Mouse (Mus musculus): ENCODE measurements around the gene Tusc2. TPM values are rescaled to one million over a fixed set of nuclear protein-coding genes. Genes with fewer than 3 reads are reported as not detected.

Gene Tusc2
- polyA plus RNA-seq, 1 experiment from 2014 or later, result 30.9 TPM

DNA sequence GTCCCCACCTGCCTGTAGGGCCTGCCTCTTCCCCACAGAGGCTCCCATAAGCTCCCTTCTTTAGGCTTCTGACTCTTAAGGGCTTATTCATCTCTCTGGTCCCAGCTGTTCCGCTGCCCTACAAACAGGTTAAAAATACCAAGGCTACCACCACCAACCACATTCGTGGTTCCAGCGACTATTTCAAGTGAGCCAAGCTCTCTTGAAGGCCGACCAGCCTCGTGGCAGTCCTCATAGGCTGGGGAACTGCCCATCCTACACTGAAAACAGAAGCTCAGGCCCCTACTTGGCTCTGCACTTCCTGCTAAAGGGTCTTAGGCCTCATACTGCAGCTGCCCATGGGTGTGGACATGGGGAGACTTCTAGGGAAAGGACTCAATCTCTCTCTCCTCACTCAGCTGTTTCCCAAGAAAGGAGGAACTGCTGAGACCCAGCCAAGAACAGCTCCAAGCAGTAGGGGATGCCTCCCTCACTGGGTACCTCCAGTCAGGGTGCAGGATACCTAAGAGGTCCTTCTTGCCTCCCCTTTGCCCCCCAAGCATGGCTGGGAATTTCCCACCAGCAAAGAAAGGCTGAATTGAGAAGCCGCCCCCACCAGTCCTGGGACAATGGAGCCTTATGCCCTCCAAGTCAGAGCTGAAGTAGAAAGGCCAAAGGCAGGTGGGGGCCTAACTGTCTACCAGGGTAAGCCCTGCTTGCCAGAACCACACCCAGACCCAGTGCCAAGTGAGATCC lies 48.6 kb downstream of the Tusc2 start:
- Histone ChIP-seq H3K79me2 (ENCODE audit: inconsistent target) (peaks cover under 1% of the 10 kb centered on the region; the same call in 1 of the 2 replicates), H3K4me3 (ENCODE audit: inconsistent target) (peak overlapping the region; percentile 20; the same call in 1 of the 2 replicates), H3K27ac (peak overlapping the region; percentile 92), H3K36me3 (ENCODE audit: inconsistent target) (peaks cover 23% of the 10 kb centered on the region)
- WGBS (ENCODE audit: missing documents), result 23% methylated on average over 6 of the region's 6 CpGs

DNA sequence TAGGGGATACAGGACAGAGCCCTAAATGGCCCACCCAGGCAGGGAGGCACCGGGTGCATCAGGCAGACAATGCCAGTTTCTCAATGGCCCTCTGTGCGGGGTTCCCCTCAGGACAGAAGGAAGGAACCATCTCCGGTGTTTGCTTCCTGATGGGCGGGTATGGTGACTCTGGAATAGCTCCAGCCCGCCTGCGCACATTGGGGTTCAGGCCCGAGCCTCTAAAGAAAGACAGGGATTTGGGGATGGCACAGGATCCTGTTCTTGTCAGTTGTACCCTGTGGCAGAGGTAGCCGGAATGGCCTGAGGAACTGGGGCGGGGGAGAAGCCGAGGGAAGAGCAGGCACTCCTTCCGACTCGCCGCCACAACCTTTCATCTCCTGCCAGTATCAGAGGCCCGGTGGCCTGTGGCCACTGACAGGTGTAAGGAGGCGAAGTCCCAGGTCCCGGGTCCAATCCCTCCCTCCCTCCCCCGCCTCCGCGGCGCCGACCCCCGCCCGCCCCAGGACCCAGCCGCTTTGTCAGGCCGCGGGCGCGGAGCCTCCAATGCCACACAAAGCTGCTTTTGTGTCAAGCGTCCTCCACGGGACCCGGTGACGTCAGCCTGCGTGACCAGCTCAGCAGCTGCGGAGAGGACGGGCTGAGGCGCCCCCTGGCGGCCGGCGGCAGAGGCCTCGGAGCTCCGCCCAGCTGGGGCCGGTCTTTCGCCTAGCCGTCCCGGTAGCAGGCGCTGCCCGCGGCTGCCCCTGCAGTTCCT lies 49.3 kb downstream of the Tusc2 start:
- Histone ChIP-seq H3K4me3 (ENCODE audit: inconsistent target) (peak overlapping the region; percentile 20; the same call in 1 of the 2 replicates), H3K27ac (peak overlapping the region; percentile 92), H3K36me3 (ENCODE audit: inconsistent target) (peaks cover 27% of the 10 kb centered on the region), H3K79me2 (ENCODE audit: inconsistent target) (peaks cover 5% of the 10 kb centered on the region; the same call in 1 of the 2 replicates)
- WGBS (ENCODE audit: missing documents), result 1% methylated on average over 36 of the region's 48 CpGs

DNA sequence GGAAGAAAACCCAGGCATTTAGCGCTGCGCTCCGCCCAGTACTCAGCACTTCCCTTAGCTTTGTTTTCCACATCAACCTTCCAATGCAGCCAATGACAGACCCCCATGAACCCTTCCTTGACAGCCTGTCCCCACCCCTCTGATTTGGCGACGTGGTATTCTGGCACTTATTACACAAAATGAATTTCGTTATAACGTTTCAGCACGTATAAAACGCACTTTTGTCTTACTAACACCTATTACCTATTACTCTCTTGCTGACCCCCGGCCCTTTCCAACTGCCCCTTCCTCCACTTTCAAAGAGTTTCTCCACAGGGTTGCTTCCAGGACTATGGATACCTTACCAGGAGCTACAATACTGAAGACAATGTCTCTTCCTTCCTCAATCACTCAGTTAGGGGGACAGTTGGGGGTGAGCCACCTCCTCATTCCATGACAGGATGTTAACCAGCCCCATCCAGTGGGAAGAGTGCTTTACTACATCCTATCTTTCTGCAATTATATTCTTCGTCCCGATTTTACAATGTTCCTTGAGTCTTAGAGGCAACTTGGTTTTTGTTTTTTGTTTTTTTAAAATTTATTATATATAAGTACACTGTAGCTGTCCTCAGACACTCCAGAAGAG lies 50.0 kb downstream of the Tusc2 start:
- WGBS (ENCODE audit: missing documents), result 8% methylated on average over 12 of the region's 12 CpGs
- Histone ChIP-seq H3K79me2 (ENCODE audit: inconsistent target) (peaks cover 10% of the 10 kb centered on the region), H3K36me3 (ENCODE audit: inconsistent target) (peaks cover 32% of the 10 kb centered on the region), H3K27ac (peak overlapping the region; percentile 47), H3K4me3 (ENCODE audit: inconsistent target) (no peak overlapping the region)

DNA sequence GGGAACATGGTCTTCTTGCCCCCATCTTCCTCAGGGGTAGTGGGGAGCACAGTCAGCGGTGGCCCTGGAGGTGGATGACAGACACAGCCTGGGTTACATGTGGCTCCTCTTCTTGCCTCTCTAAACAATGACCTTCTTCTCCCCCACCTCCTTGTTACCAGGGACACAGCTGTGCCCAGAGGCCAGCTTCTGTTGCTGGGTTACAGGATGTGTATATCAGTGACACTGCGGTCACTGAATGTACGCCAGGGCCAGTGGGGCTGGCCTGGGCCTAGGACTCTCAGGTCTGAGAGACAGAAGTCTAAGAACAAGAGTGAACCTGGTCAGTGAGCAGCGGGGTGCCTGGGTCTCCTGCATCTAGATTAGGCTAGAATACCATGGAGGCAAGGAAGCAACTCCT lies 52.0 kb downstream of the Tusc2 start:
- WGBS (ENCODE audit: missing documents), result 92% methylated on average over 4 of the region's 4 CpGs
- Histone ChIP-seq H3K4me3 (ENCODE audit: inconsistent target) (no peak overlapping the region), H3K27ac (no peak overlapping the region), H3K36me3 (ENCODE audit: inconsistent target) (peaks cover 52% of the 10 kb centered on the region), H3K79me2 (ENCODE audit: inconsistent target) (peaks cover 30% of the 10 kb centered on the region)

Other genes starting within 250 kb of the Tusc2 start
- gene Hemk1, start 224.9 kb upstream of the Tusc2 start, polyA plus RNA-seq (2018), result 2.6 to 5.5 TPM (median 5.2 TPM) in 3 replicates
- gene 6430571L13Rik, start 222.7 kb upstream of the Tusc2 start, polyA plus RNA-seq (2018), result not detected in 3 replicates
- not detected in 3 replicates for gene Cacna2d2, start 163.6 kb upstream of the Tusc2 start, polyA plus RNA-seq (2018)
- 17.7 to 33.3 TPM (median 29.4 TPM) in 3 replicates for gene Tmem115, start 29.3 kb upstream of the Tusc2 start, polyA plus RNA-seq (2018)
- 7.6 to 19.6 TPM (median 16.7 TPM) in 3 replicates for gene Cyb561d2, start 21.1 kb upstream of the Tusc2 start, polyA plus RNA-seq (2018)
- 9.4 to 15.1 TPM (median 10.0 TPM) in 3 replicates for gene Nprl2, start 21.0 kb upstream of the Tusc2 start, polyA plus RNA-seq (2018)
- gene Zmynd10, start 16.0 kb upstream of the Tusc2 start, polyA plus RNA-seq (2018), result not detected in 3 replicates
- gene Rassf1, start 11.7 kb upstream of the Tusc2 start, polyA plus RNA-seq (2018), result 23.0 to 34.3 TPM (median 33.0 TPM) in 3 replicates
- 17.0 to 33.6 TPM (median 19.7 TPM) in 3 replicates for gene Hyal2, start 4.7 kb downstream of the Tusc2 start, polyA plus RNA-seq (2018)
- gene Hyal1, start 13.7 kb downstream of the Tusc2 start, polyA plus RNA-seq (2018), result 20.3 to 38.2 TPM (median 30.4 TPM) in 3 replicates
- gene Naa80, start 15.6 kb downstream of the Tusc2 start, polyA plus RNA-seq (2018), result 25.1 to 39.9 TPM (median 29.7 TPM) in 3 replicates
- 0.38 to 0.51 TPM (median 0.43 TPM) in 3 replicates for gene Hyal3, start 17.6 kb downstream of the Tusc2 start, polyA plus RNA-seq (2018)
- gene Ifrd2, start 24.4 kb downstream of the Tusc2 start, polyA plus RNA-seq (2018), result 4.4 to 25.0 TPM (median 10.0 TPM) in 3 replicates
- gene Sema3b, start 46.0 kb downstream of the Tusc2 start, polyA plus RNA-seq (2018), result not detected in 3 replicates
- gene Gnai2, start 72.1 kb downstream of the Tusc2 start, polyA plus RNA-seq (2018), result 624 to 802 TPM (median 682 TPM) in 3 replicates
- not detected in 3 replicates for gene Slc38a3, start 106.3 kb downstream of the Tusc2 start, polyA plus RNA-seq (2018)
- gene Gnat1, start 116.5 kb downstream of the Tusc2 start, polyA plus RNA-seq (2018), result not detected in 3 replicates
- 0.08 to 0.93 TPM in 2 of 3 replicates, not detected in the other for gene Sema3f, start 147.2 kb downstream of the Tusc2 start, polyA plus RNA-seq (2018)
- 48.8 to 74.7 TPM (median 61.8 TPM) in 3 replicates for gene Rbm5, start 207.7 kb downstream of the Tusc2 start, polyA plus RNA-seq (2018)